Mouse (Mus musculus): ENCODE measurements around the gene Gm2030.
"Not testable (repeated sequence)": the region's sequence is repeated elsewhere in the genome, so short reads cannot be mapped to it uniquely, and the experiment has no call there.

Gene Gm2030

GRCm38 (mm10) chrX:26309944-26310343, at the start of gene Gm2030:
Gene Gm2030, minus strand, starts transcription at chrX:26310044.
- DNase-seq (ENCODE audit: low read depth, low spot score) = not testable (repeated sequence)
